Mouse (Mus musculus) layer of hippocampus, postnatal 36 days (tissue): ENCODE measurements at regions not wholly inside any gene's neighbourhood (a gene's known extent, or its start where the extent isn't known, plus 50 kb on each side); places are given as distances from the start of the nearest gene placed in this dataset.
"Not testable (repeated sequence)": the region's sequence is repeated elsewhere in the genome, so short reads cannot be mapped to it uniquely, and the experiment has no call there.

Source experiments
- DNase-seq, 2 experiments: peaks; one replicate each; pipeline ENCODE4 v3.0.0; 2022

- DNase-seq = no peak
These were observed 267.2 kb upstream of the Ube2e3 start for GRCm38 (mm10) chr2:78600753-78601152.

- DNase-seq = no peak
These were observed 269.9 kb upstream of the Ube2e3 start for GRCm38 (mm10) chr2:78598039-78598438.

GRCm38 (mm10) chr2:78596251-78596650, 271.7 kb upstream of the Ube2e3 start:
- DNase-seq = no peak

- DNase-seq = no peak
These were observed 287.9 kb upstream of the Ube2e3 start for GRCm38 (mm10) chr2:78580013-78580412.

GRCm38 (mm10) chr2:78572492-78572891, 295.4 kb upstream of the Ube2e3 start:
- no peak for DNase-seq

- DNase-seq = no peak
These were observed 309.8 kb upstream of the Ube2e3 start for GRCm38 (mm10) chr2:78558128-78558527.

- DNase-seq = no peak
These were observed 316.8 kb upstream of the Ube2e3 start for GRCm38 (mm10) chr2:78551085-78551484.

- DNase-seq = no peak
These were observed 319.0 kb upstream of the Ube2e3 start for GRCm38 (mm10) chr2:78548683-78549467.

GRCm38 (mm10) chr2:78547286-78547685, 320.6 kb upstream of the Ube2e3 start:
- DNase-seq = no peak

- DNase-seq = no peak
These were observed 327.5 kb upstream of the Ube2e3 start for GRCm38 (mm10) chr2:78540422-78540821.

- DNase-seq = no peak
These were observed 328.2 kb upstream of the Ube2e3 start for GRCm38 (mm10) chr2:78539592-78540300.

- no peak for DNase-seq
These were observed 330.4 kb upstream of the Ube2e3 start for GRCm38 (mm10) chr2:78537574-78537973.

GRCm38 (mm10) chr2:78533881-78534280, 334.0 kb upstream of the Ube2e3 start:
- DNase-seq = not testable (repeated sequence)

- DNase-seq = no peak
These were observed 337.4 kb upstream of the Ube2e3 start for GRCm38 (mm10) chr2:78530535-78530934.

GRCm38 (mm10) chr2:78520258-78521023, 347.5 kb upstream of the Ube2e3 start:
- no peak for DNase-seq

GRCm38 (mm10) chr2:78493115-78493514, 374.8 kb upstream of the Ube2e3 start:
- no peak for DNase-seq

GRCm38 (mm10) chr2:78480036-78480435, 387.9 kb upstream of the Ube2e3 start:
- peak; percentile 20 to 33 for DNase-seq

- DNase-seq = no peak
These were observed 408.5 kb upstream of the Ube2e3 start for GRCm38 (mm10) chr2:78459444-78459843.

- DNase-seq = no peak
These were observed 414.5 kb upstream of the Ube2e3 start for GRCm38 (mm10) chr2:78453411-78453810.

- no peak for DNase-seq
These were observed 431.1 kb upstream of the Ube2e3 start for GRCm38 (mm10) chr2:78436816-78437215.

GRCm38 (mm10) chr2:78435071-78435470, 432.9 kb upstream of the Ube2e3 start:
- DNase-seq = no peak

GRCm38 (mm10) chr2:78427659-78428336, 440.1 kb upstream of the Ube2e3 start:
- no peak for DNase-seq
